Mouse (Mus musculus): ENCODE data around the gene Adtrp. TPM values are rescaled to one million over a fixed set of nuclear protein-coding genes. Genes with fewer than 3 reads are reported as not detected.

The Adtrp gene
- 0.32 and 0.89 TPM in 2 replicates for polyA plus RNA-seq (2014; fragmentation: Nextera tagmentation; extraction: Ambion mirVana)

GRCm38 (mm10) chr13:41847516-41848126 lies at the start of gene Adtrp:
Gene Adtrp, minus strand, starts transcription at chr13:41847684.
- H3K4me3 ChIP-seq (ENCODE audit: low read depth, low read length): no peak within 1 kb of the TSS
- no peaks in the 10 kb centered on the region for H3K4me1 ChIP-seq (replicated peaks; ENCODE audit: control insufficient read depth, insufficient read depth, low read length)
- no peak for ATAC-seq (replicated peaks; ENCODE audit: low FRiP score)
- H3K4me2 ChIP-seq: no peak within 1 kb of the TSS
- no peak within 1 kb of the TSS for H3K27ac ChIP-seq (ENCODE audit: low read depth, low read length)
- no peak within 1 kb of the TSS for H3K9ac ChIP-seq (ENCODE audit: low read depth, low read length)
- H3K36me3 ChIP-seq (ENCODE audit: control insufficient read depth, insufficient read depth, low read length): no peaks in the 10 kb centered on the region
- no peaks in the 10 kb centered on the region for H3K9me3 ChIP-seq (ENCODE audit: control insufficient read depth, low read length)
- WGBS: 57% methylated on average over 11 of the region's 11 CpGs
- H3K27me3 ChIP-seq (replicated peaks; ENCODE audit: control insufficient read depth, insufficient read depth, low read length): no peaks in the 10 kb centered on the region
- DNase-seq (ENCODE audit: low spot score): no peak

DNA sequence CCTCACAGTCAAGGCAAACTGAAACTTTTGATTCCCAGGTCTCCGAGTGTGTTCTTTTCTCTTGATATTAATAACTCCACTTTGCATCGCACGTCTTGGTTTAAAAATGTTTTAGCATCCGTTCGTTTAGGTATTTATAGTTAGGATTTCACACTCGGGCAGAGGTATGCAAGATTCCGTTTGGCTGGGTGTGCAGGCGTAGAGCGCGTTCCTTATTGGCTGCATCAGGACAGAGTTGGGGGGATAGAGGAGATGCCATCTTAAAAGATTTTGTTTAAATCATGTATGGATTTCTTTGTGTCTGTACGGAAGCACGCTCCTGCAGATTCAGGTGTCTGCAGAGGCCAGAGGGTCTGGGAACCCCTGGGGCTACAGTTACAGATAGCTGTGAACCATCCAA lies 44.5 kb upstream of the Adtrp start:
- Histone ChIP-seq H3K9me3 (ENCODE audit: control insufficient read depth, low read length) (no peaks in the 10 kb centered on the region), H3K4me3 (ENCODE audit: low read depth, low read length) (no peak overlapping the region), H3K4me1 (replicated peaks; ENCODE audit: control insufficient read depth, insufficient read depth, low read length) (no peaks in the 10 kb centered on the region), H3K36me3 (ENCODE audit: control insufficient read depth, insufficient read depth, low read length) (no peaks in the 10 kb centered on the region), H3K27me3 (replicated peaks; ENCODE audit: control insufficient read depth, insufficient read depth, low read length) (no peaks in the 10 kb centered on the region), H3K27ac (ENCODE audit: low read depth, low read length) (no peak overlapping the region), H3K9ac (ENCODE audit: low read depth, low read length) (no peak overlapping the region), H3K4me2 (no peak overlapping the region)
- DNase-seq (ENCODE audit: low spot score): no peak
- 91% methylated on average over 12 of the region's 12 CpGs for WGBS
- no peak for ATAC-seq (replicated peaks; ENCODE audit: low FRiP score)

- DNase-seq (ENCODE audit: low spot score) (no peak), ATAC-seq (replicated peaks; ENCODE audit: low FRiP score) (no peak)
- no peak overlapping the region for H3K4me2 ChIP-seq
- H3K4me3 ChIP-seq (ENCODE audit: low read depth, low read length): no peak overlapping the region
- H3K27ac ChIP-seq (ENCODE audit: low read depth, low read length): no peak overlapping the region
- no peaks in the 10 kb centered on the region for H3K36me3 ChIP-seq (ENCODE audit: control insufficient read depth, insufficient read depth, low read length)
- H3K9me3 ChIP-seq (ENCODE audit: control insufficient read depth, low read length): no peaks in the 10 kb centered on the region
- H3K9ac ChIP-seq (ENCODE audit: low read depth, low read length): no peak overlapping the region
- no peaks in the 10 kb centered on the region for H3K4me1 ChIP-seq (replicated peaks; ENCODE audit: control insufficient read depth, insufficient read depth, low read length)
- 77% methylated on average over 4 of the region's 4 CpGs for WGBS
- H3K27me3 ChIP-seq (replicated peaks; ENCODE audit: control insufficient read depth, insufficient read depth, low read length): no peaks in the 10 kb centered on the region
Measured at GRCm38 (mm10) chr13:41890618-41891017, 43.1 kb upstream of the Adtrp start.

DNA sequence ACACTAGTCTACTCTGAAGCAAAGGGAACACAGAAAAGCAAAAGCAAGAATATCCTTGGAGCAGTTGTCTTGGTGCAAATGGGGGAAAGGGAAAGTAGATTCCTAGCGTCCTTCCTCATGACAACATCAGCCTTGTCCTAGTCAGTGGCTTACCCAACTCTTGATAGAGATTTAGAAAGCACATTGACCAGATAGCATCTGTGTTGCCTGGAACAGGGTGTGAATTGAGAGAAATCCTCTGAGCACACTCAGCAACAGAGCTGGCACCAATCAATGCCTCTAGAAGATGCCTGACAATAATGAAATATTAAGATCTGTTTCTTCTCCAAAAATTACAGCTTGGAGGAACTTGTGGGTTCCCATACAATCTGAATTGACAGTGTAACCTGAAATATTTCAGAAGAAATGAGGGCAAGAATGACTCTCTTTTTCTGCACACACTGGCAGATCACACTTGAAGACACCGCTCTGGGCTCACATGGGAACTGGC lies 42.7 kb upstream of the Adtrp start:
- no peak overlapping the region for H3K4me3 ChIP-seq (ENCODE audit: low read depth, low read length)
- no peak for DNase-seq (ENCODE audit: low spot score)
- H3K27ac ChIP-seq (ENCODE audit: low read depth, low read length): no peak overlapping the region
- no peaks in the 10 kb centered on the region for H3K9me3 ChIP-seq (ENCODE audit: control insufficient read depth, low read length)
- H3K4me2 ChIP-seq: no peak overlapping the region
- H3K36me3 ChIP-seq (ENCODE audit: control insufficient read depth, insufficient read depth, low read length): no peaks in the 10 kb centered on the region
- H3K4me1 ChIP-seq (replicated peaks; ENCODE audit: control insufficient read depth, insufficient read depth, low read length): no peaks in the 10 kb centered on the region
- WGBS: 79% methylated on average over 2 of the region's 2 CpGs
- no peak for ATAC-seq (replicated peaks; ENCODE audit: low FRiP score)
- H3K9ac ChIP-seq (ENCODE audit: low read depth, low read length): no peak overlapping the region
- H3K27me3 ChIP-seq (replicated peaks; ENCODE audit: control insufficient read depth, insufficient read depth, low read length): no peaks in the 10 kb centered on the region

- WGBS: 77% methylated on average over 2 of the region's 2 CpGs
- no peak for DNase-seq (ENCODE audit: low spot score)
Measured at GRCm38 (mm10) chr13:41888644-41889043, 41.2 kb upstream of the Adtrp start.

GRCm38 (mm10) chr13:41886120-41886519 lies 38.6 kb upstream of the Adtrp start:
- H3K27ac ChIP-seq (ENCODE audit: low read depth, low read length): no peak overlapping the region
- no peaks in the 10 kb centered on the region for H3K36me3 ChIP-seq (ENCODE audit: control insufficient read depth, insufficient read depth, low read length)
- no peak overlapping the region for H3K4me3 ChIP-seq (ENCODE audit: low read depth, low read length)
- no peak overlapping the region for H3K4me2 ChIP-seq
- no peak for DNase-seq (ENCODE audit: low spot score)
- H3K9me3 ChIP-seq (ENCODE audit: control insufficient read depth, low read length): no peaks in the 10 kb centered on the region
- 89% methylated on average over 4 of the region's 4 CpGs for WGBS
- H3K9ac ChIP-seq (ENCODE audit: low read depth, low read length): no peak overlapping the region
- no peaks in the 10 kb centered on the region for H3K27me3 ChIP-seq (replicated peaks; ENCODE audit: control insufficient read depth, insufficient read depth, low read length)
- no peak for ATAC-seq (replicated peaks; ENCODE audit: low FRiP score)
- no peaks in the 10 kb centered on the region for H3K4me1 ChIP-seq (replicated peaks; ENCODE audit: control insufficient read depth, insufficient read depth, low read length)

More at GRCm38 (mm10) chr13:41888644-41889043, 41.2 kb upstream of the Adtrp start:
- Histone ChIP-seq H3K9me3 (ENCODE audit: control insufficient read depth, low read length) (no peaks in the 10 kb centered on the region), H3K4me3 (ENCODE audit: low read depth, low read length) (no peak overlapping the region), H3K9ac (ENCODE audit: low read depth, low read length) (no peak overlapping the region), H3K27me3 (replicated peaks; ENCODE audit: control insufficient read depth, insufficient read depth, low read length) (no peaks in the 10 kb centered on the region), H3K27ac (ENCODE audit: low read depth, low read length) (no peak overlapping the region), H3K4me1 (replicated peaks; ENCODE audit: control insufficient read depth, insufficient read depth, low read length) (no peaks in the 10 kb centered on the region), H3K36me3 (ENCODE audit: control insufficient read depth, insufficient read depth, low read length) (no peaks in the 10 kb centered on the region), H3K4me2 (no peak overlapping the region)
- ATAC-seq (replicated peaks; ENCODE audit: low FRiP score): no peak

- Histone ChIP-seq H3K27ac (ENCODE audit: low read depth, low read length) (no peak overlapping the region), H3K4me2 (no peak overlapping the region), H3K4me3 (ENCODE audit: low read depth, low read length) (no peak overlapping the region), H3K4me1 (replicated peaks; ENCODE audit: control insufficient read depth, insufficient read depth, low read length) (no peaks in the 10 kb centered on the region), H3K9ac (ENCODE audit: low read depth, low read length) (no peak overlapping the region), H3K36me3 (ENCODE audit: control insufficient read depth, insufficient read depth, low read length) (no peaks in the 10 kb centered on the region), H3K27me3 (replicated peaks; ENCODE audit: control insufficient read depth, insufficient read depth, low read length) (no peaks in the 10 kb centered on the region), H3K9me3 (ENCODE audit: control insufficient read depth, low read length) (no peaks in the 10 kb centered on the region)
- WGBS: 51% methylated on average over 4 of the region's 4 CpGs
- no peak for ATAC-seq (replicated peaks; ENCODE audit: low FRiP score)
- DNase-seq (ENCODE audit: low spot score): no peak
Measured at GRCm38 (mm10) chr13:41883665-41884291, 36.3 kb upstream of the Adtrp start.

DNA sequence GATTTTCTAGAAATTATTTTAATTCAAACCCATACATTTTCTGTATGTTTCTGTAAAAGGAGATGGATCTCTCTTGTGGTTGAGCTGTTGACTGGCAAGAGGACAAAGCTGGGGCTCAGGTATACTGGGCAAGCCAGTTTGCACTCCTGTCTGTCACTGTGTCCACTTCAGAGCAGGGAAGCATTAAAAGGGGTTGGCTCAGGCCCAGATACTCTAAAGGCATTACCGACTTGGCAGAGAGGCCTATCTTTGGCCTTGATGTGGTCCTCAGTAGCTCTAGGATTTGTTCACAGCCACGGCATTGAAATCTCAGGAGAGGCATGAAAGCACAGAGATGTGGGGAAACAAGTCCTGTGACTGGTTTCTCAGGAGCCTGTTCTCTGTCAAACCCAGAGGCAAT lies 33.7 kb upstream of the Adtrp start:
- WGBS: 80% methylated on average over 2 of the region's 2 CpGs
- no peak overlapping the region for H3K4me3 ChIP-seq (ENCODE audit: low read depth, low read length)
- no peaks in the 10 kb centered on the region for H3K27me3 ChIP-seq (replicated peaks; ENCODE audit: control insufficient read depth, insufficient read depth, low read length)
- H3K9ac ChIP-seq (ENCODE audit: low read depth, low read length): no peak overlapping the region
- no peak overlapping the region for H3K27ac ChIP-seq (ENCODE audit: low read depth, low read length)
- no peak overlapping the region for H3K4me2 ChIP-seq
- no peaks in the 10 kb centered on the region for H3K36me3 ChIP-seq (ENCODE audit: control insufficient read depth, insufficient read depth, low read length)
- DNase-seq (ENCODE audit: low spot score) (no peak), ATAC-seq (replicated peaks; ENCODE audit: low FRiP score) (no peak)
- no peaks in the 10 kb centered on the region for H3K9me3 ChIP-seq (ENCODE audit: control insufficient read depth, low read length)
- H3K4me1 ChIP-seq (replicated peaks; ENCODE audit: control insufficient read depth, insufficient read depth, low read length): no peaks in the 10 kb centered on the region

GRCm38 (mm10) chr13:41880525-41880924 lies 33.0 kb upstream of the Adtrp start:
- Histone ChIP-seq H3K36me3 (ENCODE audit: control insufficient read depth, insufficient read depth, low read length) (no peaks in the 10 kb centered on the region), H3K9ac (ENCODE audit: low read depth, low read length) (no peak overlapping the region), H3K4me1 (replicated peaks; ENCODE audit: control insufficient read depth, insufficient read depth, low read length) (no peaks in the 10 kb centered on the region), H3K27me3 (replicated peaks; ENCODE audit: control insufficient read depth, insufficient read depth, low read length) (no peaks in the 10 kb centered on the region), H3K4me2 (no peak overlapping the region), H3K4me3 (ENCODE audit: low read depth, low read length) (no peak overlapping the region), H3K9me3 (ENCODE audit: control insufficient read depth, low read length) (no peaks in the 10 kb centered on the region), H3K27ac (ENCODE audit: low read depth, low read length) (no peak overlapping the region)
- no peak for ATAC-seq (replicated peaks; ENCODE audit: low FRiP score)
- DNase-seq (ENCODE audit: low spot score): no peak
